Mouse (Mus musculus) liver, embryonic 13.5 days (tissue): ENCODE measurements around the gene Urod. TPM values are rescaled to one million over a fixed set of nuclear protein-coding genes. Genes with fewer than 3 reads are reported as not detected.

Source experiments
- ATAC-seq: fragments of 200-750 bp; cut with Nextera tagmentation; 2 replicates; pipeline ENCODE4 v1.8.0; 2017; ENCODE audit warnings: low read depth, mild to moderate bottlenecking, moderate number of reproducible peaks, moderate library complexity
- DNase-seq: peaks from one replicate; pipeline ENCODE4 v3.0.0; 2022
- H3K27ac ChIP-seq: fragments of 300-500 bp; sonication (generic); 2 replicates; pipeline ENCODE4 v1.5.1; 2015; ENCODE audit warnings: moderate library complexity, mild to moderate bottlenecking, inconsistent platforms
- H3K27me3 ChIP-seq: fragments of 300-500 bp; sonication (generic); 2 replicates; pipeline ENCODE4 v1.6.1; 2015; ENCODE audit warnings: mild to moderate bottlenecking, inconsistent platforms
- H3K36me3 ChIP-seq: fragments of 300-500 bp; sonication (generic); 2 replicates; pipeline ENCODE4 v1.6.1; 2015; ENCODE audit warnings: mild to moderate bottlenecking, inconsistent platforms
- H3K4me1 ChIP-seq: fragments of 300-500 bp; sonication (generic); replicated peaks from 2 replicates; pipeline ENCODE4 v1.6.1; 2015; ENCODE audit warnings: inconsistent platforms
- H3K4me2 ChIP-seq: fragments of 300-500 bp; sonication (generic); 2 replicates; pipeline ENCODE4 v1.6.1; 2015; ENCODE audit warnings: inconsistent platforms, mild to moderate bottlenecking, moderate library complexity
- H3K4me3 ChIP-seq: fragments of 300-500 bp; sonication (generic); replicated peaks from 2 replicates; pipeline ENCODE4 v1.5.1; 2015; ENCODE audit warnings: mild to moderate bottlenecking, inconsistent platforms
- H3K9ac ChIP-seq: fragments of 300-500 bp; sonication (generic); 2 replicates; pipeline ENCODE4 v1.6.1; 2015; ENCODE audit warnings: mild to moderate bottlenecking, inconsistent platforms
- H3K9me3 ChIP-seq: fragments of 300-500 bp; sonication (generic); replicated peaks from 2 replicates; pipeline ENCODE4 v1.6.1; 2016; ENCODE audit warnings: inconsistent platforms
- WGBS: fragments of 180-500 bp; shearing (Covaris S2); methylation state at CpG from one replicate; pipeline ENCODE4 v1.1.7; 2015; ENCODE audit not compliant: insufficient replicate concordance; 5-methylcytosine and 5-hydroxymethylcytosine counted together
- polyA plus RNA-seq: library from polyadenylated mRNA; unstranded; fragments of >200 nt; fragmentation: Nextera tagmentation; extraction: Ambion mirVana; gene quantifications from 2 replicates; pipeline ENCODE4 v1.2.1, GENCODE M21; 2015

Urod gene
- polyA plus RNA-seq, 1 experiment from 2014 or later: 568 TPM

DNA sequence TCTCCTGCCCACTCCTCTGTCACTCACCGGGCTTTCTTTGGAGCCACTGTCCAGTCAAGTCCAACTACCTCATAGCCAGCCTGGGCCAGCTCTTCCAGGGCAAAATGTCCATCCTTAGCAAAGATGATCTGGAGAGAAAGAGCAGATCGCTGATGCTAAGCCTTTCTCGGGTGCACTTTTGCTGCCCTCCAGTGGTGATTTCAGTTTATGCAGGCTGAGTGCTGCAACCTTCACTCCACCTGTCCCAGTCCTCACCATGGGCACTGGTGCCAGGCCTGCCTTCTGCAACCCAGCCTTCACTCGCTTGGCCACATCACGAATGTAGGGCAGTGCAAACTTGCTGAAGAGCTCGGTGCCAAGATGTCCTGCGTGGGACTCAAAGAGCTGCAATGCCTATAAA lies 2.8 kb downstream of the Urod start:
- DNase-seq: peak; percentile 69
- no peak for ATAC-seq
- Histone ChIP-seq H3K4me2 (peak overlapping the region; percentile 87), H3K9ac (peak overlapping the region; percentile 97), H3K4me3 (peak overlapping the region; percentile 90), H3K9me3 (no peaks in the 10 kb centered on the region), H3K27me3 (no peaks in the 10 kb centered on the region), H3K27ac (peak overlapping the region; percentile 99), H3K4me1 (peaks cover 53% of the 10 kb centered on the region), H3K36me3 (peaks cover 51% of the 10 kb centered on the region)
- 16% methylated on average over 7 of the region's 7 CpGs for WGBS

GRCm38 (mm10) chr4:116989731-116990130 lies 4.5 kb downstream of the Urod start:
- H3K4me3 ChIP-seq: no peak overlapping the region
- no peaks in the 10 kb centered on the region for H3K9me3 ChIP-seq
- H3K27me3 ChIP-seq: no peaks in the 10 kb centered on the region
- no peak for ATAC-seq
- H3K9ac ChIP-seq: no peak overlapping the region
- DNase-seq: no peak
- H3K36me3 ChIP-seq: peaks cover 51% of the 10 kb centered on the region
- WGBS: 83% methylated on average over 6 of the region's 6 CpGs
- H3K4me2 ChIP-seq: no peak overlapping the region
- peaks cover 41% of the 10 kb centered on the region for H3K4me1 ChIP-seq
- H3K27ac ChIP-seq: no peak overlapping the region

GRCm38 (mm10) chr4:116987122-116987456 lies 7.1 kb downstream of the Urod start:
- Histone ChIP-seq H3K9ac (no peak overlapping the region), H3K4me1 (peaks cover 26% of the 10 kb centered on the region), H3K9me3 (no peaks in the 10 kb centered on the region), H3K27me3 (no peaks in the 10 kb centered on the region), H3K4me3 (no peak overlapping the region), H3K36me3 (peaks cover 39% of the 10 kb centered on the region), H3K27ac (no peak overlapping the region), H3K4me2 (no peak overlapping the region)
- ATAC-seq (no peak), DNase-seq (no peak)
- 74% methylated on average over 5 of the region's 5 CpGs for WGBS

GRCm38 (mm10) chr4:116986400-116987121 lies 7.7 kb downstream of the Urod start:
- no peak overlapping the region for H3K9ac ChIP-seq
- whole genome bisulfite sequencing: 63% methylated on average over 17 of the region's 17 CpGs
- ATAC-seq: peak; percentile 68
- H3K9me3 ChIP-seq: no peaks in the 10 kb centered on the region
- peak; percentile 37 for DNase-seq
- no peak overlapping the region for H3K27ac ChIP-seq
- H3K27me3 ChIP-seq: no peaks in the 10 kb centered on the region
- no peak overlapping the region for H3K4me3 ChIP-seq
- H3K36me3 ChIP-seq: peaks cover 34% of the 10 kb centered on the region
- peaks cover 21% of the 10 kb centered on the region for H3K4me1 ChIP-seq
- H3K4me2 ChIP-seq: no peak overlapping the region

DNA sequence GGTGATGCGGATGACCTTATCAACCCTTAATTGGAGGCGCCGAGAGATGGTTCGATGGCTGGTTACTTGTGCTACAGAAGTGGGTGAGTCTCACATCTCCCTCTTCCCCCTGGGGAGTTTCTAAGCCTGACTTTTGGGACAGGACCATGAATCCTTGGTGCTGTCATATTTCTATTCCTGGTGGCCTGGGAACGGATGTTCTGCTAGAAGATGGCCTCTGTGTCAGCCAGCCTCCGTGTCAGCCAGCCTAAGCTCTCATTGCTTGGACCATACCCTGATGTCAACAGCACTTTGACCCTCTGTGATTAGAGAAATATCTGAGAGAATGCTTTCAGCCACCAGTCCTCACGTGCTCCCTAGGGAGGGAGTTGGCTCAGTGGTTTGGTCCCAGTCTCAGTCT lies 8.5 kb downstream of the Urod start:
- peaks cover 12% of the 10 kb centered on the region for H3K4me1 ChIP-seq
- no peak overlapping the region for H3K4me3 ChIP-seq
- no peak overlapping the region for H3K9ac ChIP-seq
- no peak overlapping the region for H3K4me2 ChIP-seq
- WGBS: 79% methylated on average over 7 of the region's 7 CpGs
- no peaks in the 10 kb centered on the region for H3K27me3 ChIP-seq
- DNase-seq (no peak), ATAC-seq (no peak)
- no peak overlapping the region for H3K27ac ChIP-seq
- H3K9me3 ChIP-seq: no peaks in the 10 kb centered on the region
- peaks cover 25% of the 10 kb centered on the region for H3K36me3 ChIP-seq

DNA sequence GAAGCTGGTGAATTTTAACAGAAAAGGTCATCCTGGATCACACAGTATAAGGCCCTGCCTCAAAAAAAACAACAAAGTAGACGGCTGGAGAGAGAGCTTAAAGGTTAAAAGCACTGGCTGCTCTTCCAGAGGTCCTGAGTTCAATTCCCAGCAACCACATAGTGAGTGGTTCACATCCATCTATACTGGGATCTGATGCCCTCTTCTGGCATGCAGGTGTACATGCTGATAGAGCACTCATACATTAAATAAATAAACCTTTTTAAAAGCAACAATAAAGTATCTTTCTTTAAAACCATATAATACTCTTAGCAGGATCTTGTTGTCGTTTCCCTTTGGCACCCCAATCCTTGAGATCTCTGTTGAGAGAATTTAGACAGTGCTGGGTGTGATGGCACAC lies 17.7 kb downstream of the Urod start:
- DNase-seq (no peak), ATAC-seq (no peak)
- Histone ChIP-seq H3K27ac (no peak overlapping the region), H3K4me1 (no peaks in the 10 kb centered on the region), H3K9ac (no peak overlapping the region), H3K36me3 (no peaks in the 10 kb centered on the region), H3K4me3 (no peak overlapping the region), H3K27me3 (no peaks in the 10 kb centered on the region), H3K4me2 (no peak overlapping the region), H3K9me3 (no peaks in the 10 kb centered on the region)
- WGBS: 36% methylated on average over 2 of the region's 2 CpGs

DNA sequence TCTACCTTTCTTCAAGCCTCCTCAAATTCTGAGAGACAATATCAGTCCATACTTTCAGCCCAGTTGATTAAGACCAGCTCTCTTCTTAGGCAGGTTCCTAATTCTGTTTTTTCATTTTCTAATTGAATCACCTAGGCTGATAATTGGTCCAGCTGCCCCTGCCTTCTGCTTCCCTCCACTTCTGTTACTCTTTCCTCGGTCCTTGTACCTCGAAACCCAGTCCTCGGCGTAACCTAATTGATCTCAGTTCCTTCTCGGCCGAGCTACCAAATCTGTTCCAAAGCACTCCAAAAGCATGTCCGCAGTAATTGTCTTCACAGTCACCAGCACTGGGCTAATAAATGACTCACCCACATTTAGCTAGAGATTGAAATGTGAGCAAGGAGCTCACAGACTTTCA lies 39.3 kb downstream of the Urod start:
- Histone ChIP-seq H3K4me2 (no peak overlapping the region), H3K4me3 (no peak overlapping the region), H3K9ac (no peak overlapping the region), H3K4me1 (no peaks in the 10 kb centered on the region), H3K36me3 (no peaks in the 10 kb centered on the region), H3K27me3 (no peaks in the 10 kb centered on the region), H3K27ac (no peak overlapping the region), H3K9me3 (no peaks in the 10 kb centered on the region)
- no peak for DNase-seq
- ATAC-seq: no peak
- 72% methylated on average over 7 of the region's 7 CpGs for WGBS

GRCm38 (mm10) chr4:116951642-116952041 lies 42.6 kb downstream of the Urod start:
- Histone ChIP-seq H3K27me3 (no peaks in the 10 kb centered on the region), H3K4me3 (no peak overlapping the region), H3K9me3 (no peaks in the 10 kb centered on the region), H3K27ac (no peak overlapping the region), H3K36me3 (no peaks in the 10 kb centered on the region), H3K9ac (no peak overlapping the region), H3K4me2 (no peak overlapping the region), H3K4me1 (no peaks in the 10 kb centered on the region)
- WGBS: 29% methylated on average over 1 of the region's 1 CpGs
- no peak for ATAC-seq
- no peak for DNase-seq

DNA sequence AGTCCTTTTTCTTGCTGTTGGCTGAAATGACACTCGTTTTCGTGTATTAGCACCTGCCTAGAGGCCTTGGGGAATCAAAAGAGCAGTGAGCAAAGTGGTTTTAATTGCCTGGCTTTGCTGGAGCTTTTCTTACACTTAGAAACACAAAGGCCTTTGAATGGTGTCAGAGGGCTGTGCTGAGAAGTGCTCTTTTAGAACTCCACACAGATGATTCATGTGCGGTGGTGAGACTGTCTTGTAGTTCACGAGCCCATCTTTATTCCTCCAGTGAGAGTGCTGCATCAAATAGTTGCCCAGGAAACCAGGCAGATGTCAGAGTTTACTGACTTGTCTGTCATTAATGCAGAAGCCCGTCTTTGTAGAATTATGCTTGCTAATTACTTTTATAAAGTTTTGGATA lies 50.2 kb downstream of the Urod start:
- Histone ChIP-seq H3K27ac (no peak overlapping the region), H3K27me3 (no peaks in the 10 kb centered on the region), H3K4me1 (no peaks in the 10 kb centered on the region), H3K4me3 (no peak overlapping the region), H3K9ac (no peak overlapping the region), H3K4me2 (no peak overlapping the region), H3K9me3 (no peaks in the 10 kb centered on the region), H3K36me3 (no peaks in the 10 kb centered on the region)
- DNase-seq: no peak
- WGBS: 59% methylated on average over 5 of the region's 5 CpGs
- ATAC-seq: no peak

DNA sequence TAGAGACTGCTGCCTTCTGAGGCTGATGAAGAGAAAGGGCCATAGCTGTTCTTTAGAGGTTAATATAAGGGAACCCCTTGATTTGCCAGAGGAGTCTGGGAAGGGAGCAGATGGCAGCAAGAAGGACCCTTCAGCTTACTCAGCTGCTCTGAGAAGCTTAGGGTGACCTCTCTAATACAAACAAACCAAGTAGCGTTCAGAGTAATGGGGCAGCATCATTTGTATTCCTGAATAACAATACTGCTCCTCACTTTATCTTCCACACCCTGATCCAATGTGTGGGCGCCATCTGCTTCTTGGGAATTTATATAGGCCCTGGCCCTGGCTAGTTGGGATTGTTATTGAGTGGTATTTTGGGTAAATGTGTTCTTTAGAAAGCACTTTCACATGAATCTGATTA lies 51.5 kb downstream of the Urod start:
- H3K9ac ChIP-seq: no peak overlapping the region
- DNase-seq: no peak
- no peaks in the 10 kb centered on the region for H3K36me3 ChIP-seq
- 53% methylated on average over 2 of the region's 2 CpGs for WGBS
- no peak overlapping the region for H3K4me2 ChIP-seq
- ATAC-seq: no peak
- no peaks in the 10 kb centered on the region for H3K27me3 ChIP-seq
- H3K27ac ChIP-seq: no peak overlapping the region
- H3K9me3 ChIP-seq: no peaks in the 10 kb centered on the region
- no peak overlapping the region for H3K4me3 ChIP-seq
- no peaks in the 10 kb centered on the region for H3K4me1 ChIP-seq
